Mouse (Mus musculus) lung, embryonic 14.5 days (tissue): ENCODE measurements around the gene Fam167b. TPM values are rescaled to one million over a fixed set of nuclear protein-coding genes. Genes with fewer than 3 reads are reported as not detected.
A peak's percentile ranks its signal among the peaks of the same experiment; 100 is the strongest.
"Not testable (repeated sequence)": the region's sequence is repeated elsewhere in the genome, so short reads cannot be mapped to it uniquely, and the experiment has no call there.

ENCODE experiments used
- ATAC-seq: fragments of 200-750 bp; cut with Nextera tagmentation; 2 replicates; pipeline ENCODE4 v1.8.0; 2017; ENCODE audit warnings: mild to moderate bottlenecking, moderate TSS enrichment, moderate library complexity; ENCODE audit not compliant: insufficient read depth
- DNase-seq: peaks from one replicate; pipeline ENCODE4 v3.0.0-alpha.2; 2015
- H3K27ac ChIP-seq: fragments of 300-500 bp; sonication (generic); 2 replicates; pipeline ENCODE4 v1.5.1; 2014; ENCODE audit warnings: low read depth, mild to moderate bottlenecking, moderate library complexity
- H3K27me3 ChIP-seq: fragments of 300-500 bp; sonication (generic); 2 replicates; pipeline ENCODE4 v1.6.1; 2014; ENCODE audit warnings: low read length, control low read depth; ENCODE audit not compliant: insufficient read depth
- H3K36me3 ChIP-seq: fragments of 300-500 bp; sonication (generic); 2 replicates; pipeline ENCODE4 v1.6.1; 2014; ENCODE audit warnings: control low read depth; ENCODE audit not compliant: insufficient read depth
- H3K4me1 ChIP-seq: fragments of 300-500 bp; sonication (generic); 2 replicates; pipeline ENCODE4 v1.6.1; 2014; ENCODE audit warnings: antibody characterized with exemption, control low read depth; ENCODE audit not compliant: insufficient read depth
- H3K4me2 ChIP-seq: fragments of 300-500 bp; sonication (generic); 2 replicates; pipeline ENCODE4 v1.6.1; 2014; ENCODE audit warnings: mild to moderate bottlenecking
- H3K4me3 ChIP-seq: fragments of 300-500 bp; sonication (generic); 2 replicates; pipeline ENCODE4 v1.5.1; 2014; ENCODE audit warnings: low read depth, low read length
- H3K9ac ChIP-seq: fragments of 300-500 bp; sonication (generic); 2 replicates; pipeline ENCODE4 v1.6.1; 2014
- H3K9me3 ChIP-seq: fragments of 300-500 bp; sonication (generic); 2 replicates; pipeline ENCODE4 v1.6.1; 2016; ENCODE audit warnings: low read depth, low read length, control low read depth
- CTCF ChIP-seq: IDR thresholded peaks from 2 replicates; pipeline ENCODE4 v1.5.1; 2016; ENCODE audit warnings: antibody characterized with exemption, low read depth
- WGBS: fragments of 180-500 bp; shearing (Covaris S2); extraction: QIAGEN DNeasy Blood & Tissue Kit; methylation state at CpG from one replicate; pipeline ENCODE4 v1.1.7; 2014; 5-methylcytosine and 5-hydroxymethylcytosine counted together
- polyA plus RNA-seq: library from polyadenylated mRNA; unstranded; fragments of >200 nt; fragmentation: Nextera tagmentation; extraction: Ambion mirVana; gene quantifications from 2 replicates; pipeline ENCODE4 v1.2.1, GENCODE M21; 2014

Fam167b gene
- polyA plus RNA-seq, 1 experiment from 2014 or later: 2.2 TPM

DNA sequence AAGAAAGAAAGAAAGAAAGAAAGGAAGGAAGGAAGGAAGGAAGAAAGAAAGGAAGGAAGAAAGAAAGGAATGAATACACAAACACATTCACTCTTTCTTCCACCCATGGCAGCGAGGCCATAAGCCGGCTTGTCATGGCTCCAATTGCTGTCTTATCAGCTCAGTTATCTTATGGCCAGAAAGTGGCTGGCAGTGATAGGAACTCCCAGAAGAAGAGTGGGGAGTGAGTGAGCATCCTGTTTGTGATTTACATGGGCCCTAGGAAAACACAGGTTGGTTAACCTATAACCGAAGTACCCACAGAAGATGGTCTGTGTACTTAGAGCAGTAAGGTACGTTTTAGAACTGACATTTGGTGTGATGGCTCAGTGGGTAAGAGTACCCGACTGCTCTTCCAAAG, 17.2 kb downstream of the Fam167b start:
- no peak overlapping the region for H3K9ac ChIP-seq
- H3K4me2 ChIP-seq: no peak overlapping the region
- H3K27me3 ChIP-seq: no peaks in the 10 kb centered on the region
- no peak overlapping the region for H3K27ac ChIP-seq
- H3K36me3 ChIP-seq: no peaks in the 10 kb centered on the region
- H3K4me3 ChIP-seq: no peak overlapping the region
- 79% methylated on average over 5 of the region's 5 CpGs for WGBS
- H3K9me3 ChIP-seq: no peaks in the 10 kb centered on the region
- DNase-seq (no peak), ATAC-seq (no peak)
- TF ChIP-seq CTCF: no peak
- H3K4me1 ChIP-seq: peaks cover 6% of the 10 kb centered on the region

- Histone ChIP-seq H3K4me3 (no peak overlapping the region), H3K9me3 (no peaks in the 10 kb centered on the region), H3K27me3 (no peaks in the 10 kb centered on the region), H3K36me3 (no peaks in the 10 kb centered on the region), H3K4me1 (peaks cover 13% of the 10 kb centered on the region), H3K9ac (no peak overlapping the region), H3K4me2 (no peak overlapping the region), H3K27ac (no peak overlapping the region)
- WGBS: 77% methylated on average over 12 of the region's 12 CpGs
- no peak for DNase-seq
- TF ChIP-seq CTCF: no peak
- ATAC-seq: no peak
These were observed 19.9 kb downstream of the Fam167b start for GRCm38 (mm10) chr4:129558321-129558955.

DNA sequence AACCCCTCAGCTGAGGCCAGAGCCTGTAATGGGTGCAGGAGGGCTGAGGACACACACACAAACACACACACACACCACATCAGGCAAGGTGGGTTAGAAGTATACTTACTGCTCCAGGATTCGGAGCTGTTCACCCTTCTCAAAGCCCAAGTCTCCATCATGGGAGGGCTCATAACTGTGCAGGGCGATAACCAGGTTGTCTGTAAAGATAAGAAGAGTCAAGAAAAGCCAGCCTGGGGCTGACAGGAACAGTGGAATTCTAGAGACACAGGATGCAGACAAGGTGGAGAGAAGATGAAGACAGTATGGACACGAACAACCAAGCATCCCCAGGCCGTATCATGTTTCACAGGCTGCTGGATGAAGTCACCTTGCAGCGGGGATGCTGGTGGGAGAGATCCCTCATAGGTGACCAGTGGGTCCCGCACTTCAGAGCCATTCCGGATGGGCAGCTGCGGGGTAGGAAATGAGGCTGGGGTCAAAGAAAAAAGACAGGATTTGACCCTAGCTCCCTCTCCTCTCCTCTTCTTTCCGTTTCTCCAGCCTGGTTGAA, 21.0 kb downstream of the Fam167b start:
- peak overlapping the region; percentile 59; the same call in 1 of the 2 replicates for H3K9ac ChIP-seq
- H3K36me3 ChIP-seq: no peaks in the 10 kb centered on the region
- 57% methylated on average over 9 of the region's 9 CpGs for WGBS
- H3K4me1 ChIP-seq: peaks cover 13% of the 10 kb centered on the region
- 0 out of 2 replicates have a peak overlapping the region, but pooled peaks have one; percentile 69 for H3K27ac ChIP-seq
- H3K27me3 ChIP-seq: no peaks in the 10 kb centered on the region
- H3K9me3 ChIP-seq: no peaks in the 10 kb centered on the region
- ATAC-seq (peak; percentile 19; the same call in 1 of the 2 replicates), DNase-seq (no peak)
- no peak for TF ChIP-seq CTCF
- peak overlapping the region; percentile 50; the same call in 1 of the 2 replicates for H3K4me3 ChIP-seq
- H3K4me2 ChIP-seq: peak overlapping the region; percentile 92

DNA sequence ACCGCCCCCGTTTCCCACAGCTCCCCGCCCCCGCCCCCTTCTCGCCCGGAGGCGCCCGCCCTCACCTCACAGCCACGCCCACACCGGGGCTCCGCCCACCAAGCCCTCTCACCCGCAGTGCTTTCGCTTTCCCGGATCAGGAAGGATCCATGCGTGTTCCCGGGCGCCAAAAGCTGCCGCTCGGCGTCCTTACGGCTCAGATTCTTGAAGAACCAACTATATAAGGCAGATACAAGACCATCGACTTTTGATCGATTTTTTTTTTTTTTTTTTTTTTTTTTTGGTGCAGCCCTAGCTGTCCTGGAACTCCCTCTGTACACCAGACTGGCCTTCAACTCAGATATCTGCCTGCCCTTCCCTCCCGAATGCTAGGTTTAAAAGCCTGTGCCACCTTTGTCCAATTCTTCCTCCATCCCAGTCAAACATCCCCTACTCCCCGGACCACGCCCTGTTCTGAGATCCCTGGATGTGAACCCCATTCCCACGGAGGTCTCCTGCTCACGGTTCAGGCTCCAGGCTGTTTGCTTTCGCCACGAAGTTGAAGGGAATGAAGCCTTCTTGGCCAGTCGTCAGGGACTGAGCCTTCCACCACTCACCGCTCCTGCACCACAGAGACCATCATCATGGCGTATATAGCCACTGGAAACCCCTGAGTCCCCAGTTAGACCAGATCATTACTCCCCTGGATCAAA, 21.7 kb downstream of the Fam167b start:
- DNase-seq: peak; percentile 97
- Histone ChIP-seq H3K27ac (peak overlapping the region; percentile 69; the same call in 1 of the 2 replicates), H3K9ac (peak overlapping the region; percentile 59), H3K4me1 (peaks cover 13% of the 10 kb centered on the region), H3K36me3 (no peaks in the 10 kb centered on the region), H3K9me3 (no peaks in the 10 kb centered on the region), H3K27me3 (no peaks in the 10 kb centered on the region), H3K4me2 (peak overlapping the region; percentile 92), H3K4me3 (peak overlapping the region; percentile 50)
- no peak for TF ChIP-seq CTCF
- WGBS: 7% methylated on average over 33 of the region's 33 CpGs
- peak; percentile 68 for ATAC-seq

- under 1% methylated on average over 24 of the region's 24 CpGs for WGBS
- peak; percentile 23 for DNase-seq
- Histone ChIP-seq H3K9ac (peak overlapping the region; percentile 56), H3K27me3 (no peaks in the 10 kb centered on the region), H3K4me3 (peak overlapping the region; percentile 50), H3K4me2 (peak overlapping the region; percentile 92), H3K27ac (peak overlapping the region; percentile 36; the same call in 1 of the 2 replicates), H3K9me3 (no peaks in the 10 kb centered on the region), H3K36me3 (no peaks in the 10 kb centered on the region), H3K4me1 (peaks cover 13% of the 10 kb centered on the region)
- peak; percentile 62 for ATAC-seq
- no peak for TF ChIP-seq CTCF
These were observed 22.4 kb downstream of the Fam167b start for GRCm38 (mm10) chr4:129555862-129556531.

- H3K4me3 ChIP-seq: peak overlapping the region; percentile 50
- no peaks in the 10 kb centered on the region for H3K9me3 ChIP-seq
- peaks cover 13% of the 10 kb centered on the region for H3K4me1 ChIP-seq
- H3K27ac ChIP-seq: 0 out of 2 replicates have a peak overlapping the region, but pooled peaks have one; percentile 36
- TF ChIP-seq CTCF: peak; percentile 73
- DNase-seq: peak; percentile 70
- H3K27me3 ChIP-seq: no peaks in the 10 kb centered on the region
- no peak for ATAC-seq
- 6% methylated on average over 16 of the region's 16 CpGs for WGBS
- H3K4me2 ChIP-seq: peak overlapping the region; percentile 92
- H3K9ac ChIP-seq: peak overlapping the region; percentile 56
- no peaks in the 10 kb centered on the region for H3K36me3 ChIP-seq
These were observed 22.9 kb downstream of the Fam167b start for GRCm38 (mm10) chr4:129555421-129555861.

GRCm38 (mm10) chr4:129554512-129554911, 23.8 kb downstream of the Fam167b start:
- H3K9ac ChIP-seq, H3K4me2 ChIP-seq, H3K4me3 ChIP-seq, ATAC-seq, H3K27ac ChIP-seq, DNase-seq, H3K27me3 ChIP-seq, H3K36me3 ChIP-seq, H3K9me3 ChIP-seq: not testable (repeated sequence)
- 82% methylated on average over 5 of the region's 6 CpGs for WGBS
- H3K4me1 ChIP-seq: peaks cover 13% of the 10 kb centered on the region
